Mouse (Mus musculus) left cerebral cortex, postnatal 36 days (tissue): ENCODE data around the gene Ldlr. TPM values are rescaled to one million over a fixed set of nuclear protein-coding genes. Genes with fewer than 3 reads are reported as not detected.

ENCODE experiments used
- DNase-seq, 2 experiments: peaks; one replicate each; pipeline ENCODE4 v3.0.0; 2021 to 2022; ENCODE audit warnings: low spot score in 2 of 2, mixed read lengths in 1 of 2
- intact Hi-C: fragments of 180-260 bp; cut with DNase I; formaldehyde crosslinking; loops from one replicate; pipeline ENCODE4 v1.15.1; 2025
- total RNA-seq, 2 experiments: library from RNA; stranded (reverse); gene quantifications; 2 replicates each; pipeline ENCODE4 v1.2.3; 2021

Ldlr gene
- total RNA-seq, 2 experiments from 2014 or later: 16.1 to 21.0 TPM

GRCm38 (mm10) chr9:21721036-21721435 lies 2.2 kb upstream of the Ldlr start:
- intact Hi-C loops: no loop called here
- DNase-seq: no peak

GRCm38 (mm10) chr9:21724147-21724536 lies 859 bp downstream of the Ldlr start:
- DNase-seq: peak; percentile 84 to 87
- intact Hi-C loops: no loop called here

GRCm38 (mm10) chr9:21725224-21726121 lies 2.2 kb downstream of the Ldlr start:
- no peak for DNase-seq
- intact Hi-C loops: no loop called here

- no peak for DNase-seq
- intact Hi-C loops: no loop called here
Observed at GRCm38 (mm10) chr9:21726218-21726975, 3.1 kb downstream of the Ldlr start.

GRCm38 (mm10) chr9:21728261-21728832 lies 5.1 kb downstream of the Ldlr start:
- DNase-seq: no peak
- intact Hi-C loops: no loop called here

GRCm38 (mm10) chr9:21729264-21729663 lies 6.0 kb downstream of the Ldlr start:
- no peak for DNase-seq
- intact Hi-C loops: no loop called here

- no peak for DNase-seq
- intact Hi-C loops: no loop called here
Observed at GRCm38 (mm10) chr9:21732288-21732687, 9.0 kb downstream of the Ldlr start.

- no peak for DNase-seq
- intact Hi-C loops: no loop called here
Observed at GRCm38 (mm10) chr9:21733446-21733845, 10.2 kb downstream of the Ldlr start.

GRCm38 (mm10) chr9:21733989-21734388 lies 10.7 kb downstream of the Ldlr start:
- intact Hi-C loops: no loop called here

GRCm38 (mm10) chr9:21735126-21735525 lies 11.8 kb downstream of the Ldlr start:
- DNase-seq: no peak
- intact Hi-C loops: no loop called here

More at GRCm38 (mm10) chr9:21733989-21734388, 10.7 kb downstream of the Ldlr start:
- no peak for DNase-seq

- intact Hi-C loops: no loop called here
- DNase-seq: no peak
Observed at GRCm38 (mm10) chr9:21736580-21736979, 13.3 kb downstream of the Ldlr start.

GRCm38 (mm10) chr9:21737188-21737587 lies 13.9 kb downstream of the Ldlr start:
- DNase-seq: peak in 1 of 2 experiments; percentile 64
- intact Hi-C loops: no loop called here

- intact Hi-C loops: no loop called here
- DNase-seq: no peak
Observed at GRCm38 (mm10) chr9:21738776-21739175, 15.5 kb downstream of the Ldlr start.

GRCm38 (mm10) chr9:21740427-21740826 lies 17.1 kb downstream of the Ldlr start:
- intact Hi-C loops: no loop called here

GRCm38 (mm10) chr9:21741514-21741913 lies 18.2 kb downstream of the Ldlr start:
- intact Hi-C loops: no loop called here
- DNase-seq: no peak

More at GRCm38 (mm10) chr9:21740427-21740826, 17.1 kb downstream of the Ldlr start:
- DNase-seq: no peak

GRCm38 (mm10) chr9:21747238-21747774 lies 24.0 kb downstream of the Ldlr start:
- intact Hi-C loops: no loop called here
- DNase-seq: no peak

GRCm38 (mm10) chr9:21748033-21748432 lies 24.8 kb downstream of the Ldlr start:
- intact Hi-C loops: no loop called here
- no peak for DNase-seq

GRCm38 (mm10) chr9:21748491-21748890 lies 25.2 kb downstream of the Ldlr start:
- intact Hi-C loops: no loop called here
- DNase-seq: no peak

GRCm38 (mm10) chr9:21749382-21750118 lies 26.3 kb downstream of the Ldlr start:
- intact Hi-C loops: no loop called here
- DNase-seq: no peak
